Mouse (Mus musculus) heart, adult 2 months (tissue): ENCODE data around the gene Triap1.

Experiments
- CTCF ChIP-seq: fragments of 200-600 bp; IDR thresholded peaks from 2 replicates; pipeline ENCODE4 v1.8.1; 2022; ENCODE audit warnings: antibody characterized with exemption, mild to moderate bottlenecking, moderate library complexity
- EP300 ChIP-seq: fragments of 200-500 bp; IDR thresholded peaks from 2 replicates; pipeline ENCODE4 v1.6.1; 2011; ENCODE audit warnings: low read depth, low read length, control low read depth; ENCODE audit not compliant: insufficient read depth
- POLR2A ChIP-seq: fragments of 200-500 bp; IDR thresholded peaks from 2 replicates; pipeline ENCODE4 v1.6.1; 2011; ENCODE audit warnings: mild to moderate bottlenecking, low read depth, low read length, control low read depth; ENCODE audit not compliant: insufficient read depth

DNA sequence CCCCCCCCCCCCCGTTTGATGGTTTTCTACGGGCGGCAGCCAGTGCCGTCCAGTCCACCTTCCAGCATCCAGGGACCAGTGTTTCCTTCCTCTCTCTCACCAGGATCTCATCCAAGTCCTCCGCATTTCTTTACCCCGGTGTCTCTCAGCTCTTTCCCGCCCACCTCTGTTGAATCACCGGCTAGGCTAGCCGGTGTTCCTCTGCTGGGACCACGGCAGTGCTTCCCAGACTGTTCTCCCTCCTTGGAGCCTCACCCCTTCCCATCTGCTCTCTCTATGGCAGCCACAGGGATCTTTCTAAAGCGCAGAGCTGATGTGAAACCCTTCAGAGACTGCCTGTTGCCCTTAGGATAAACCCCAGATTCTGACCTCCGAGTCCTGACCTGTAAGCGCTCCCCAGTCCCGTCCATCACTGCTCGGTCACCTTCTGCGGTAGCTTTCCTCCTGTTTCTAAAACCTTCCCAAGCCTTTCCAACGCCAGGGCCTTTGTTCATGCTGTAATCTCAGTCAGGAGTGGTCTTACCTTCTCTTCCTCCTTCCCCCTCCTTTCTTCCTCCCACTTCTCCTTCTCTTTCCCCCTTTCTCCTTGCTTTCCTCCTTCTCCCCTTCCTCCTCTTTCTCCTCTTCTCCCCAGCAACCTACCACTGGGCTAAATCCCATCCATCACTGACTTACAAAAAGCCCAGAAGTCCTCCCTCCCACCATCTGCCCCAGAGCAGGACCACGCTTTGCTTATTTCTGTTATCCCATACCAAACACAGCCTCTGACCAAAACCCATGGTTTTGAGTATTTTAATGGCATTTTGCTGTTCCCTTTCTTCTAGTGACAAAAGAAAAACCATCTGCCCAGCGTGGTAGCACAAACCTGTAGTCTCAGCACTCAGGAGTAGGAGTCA lies 22.0 kb downstream of the Triap1 start:
- TF ChIP-seq EP300 (no peak), POLR2A (no peak), CTCF (no peak)
